Mouse (Mus musculus) megakaryocyte, embryonic 14.5 days (primary cell): ENCODE results near the gene Gad1.

Experiments used
- FLI1 ChIP-seq: IDR thresholded peaks from 2 replicates; pipeline ENCODE4 v1.6.1; 2012; ENCODE audit warnings: low read length, inconsistent platforms, mixed read lengths
- GATA1 ChIP-seq: IDR thresholded peaks from 3 replicates; pipeline ENCODE4 v1.6.1; 2012; ENCODE audit warnings: mixed read lengths, low read length, inconsistent platforms, borderline replicate concordance

GRCm38 (mm10) chr2:70567071-70567681 lies 14.3 kb downstream of the Gad1 start:
- TF ChIP-seq GATA1 (no peak), FLI1 (no peak)
